Mouse (Mus musculus) lung, postnatal 0 days (tissue): ENCODE measurements around the gene Mrpl16. TPM values are rescaled to one million over a fixed set of nuclear protein-coding genes. Genes with fewer than 3 reads are reported as not detected.

Experiments
- ATAC-seq: fragments of 200-750 bp; cut with Nextera tagmentation; 2 replicates; pipeline ENCODE4 v1.8.0; 2017; ENCODE audit warnings: moderate library complexity
- DNase-seq: peaks from one replicate; pipeline ENCODE4 v3.0.0-alpha.2; 2016; ENCODE audit warnings: low spot score
- H3K27ac ChIP-seq: fragments of 300-500 bp; sonication (generic); 2 replicates; pipeline ENCODE4 v1.5.1; 2014; ENCODE audit warnings: antibody characterized with exemption, mild to moderate bottlenecking, low read length, mixed read lengths
- H3K27me3 ChIP-seq: fragments of 300-500 bp; sonication (generic); replicated peaks from 2 replicates; pipeline ENCODE4 v1.6.1; 2014; ENCODE audit warnings: low read length, mixed read lengths; ENCODE audit not compliant: insufficient read depth
- H3K36me3 ChIP-seq: fragments of 300-500 bp; sonication (generic); 2 replicates; pipeline ENCODE4 v1.6.1; 2014; ENCODE audit warnings: low read length, mixed read lengths; ENCODE audit not compliant: insufficient read depth
- H3K4me1 ChIP-seq: fragments of 300-500 bp; sonication (generic); 2 replicates; pipeline ENCODE4 v1.6.1; 2014; ENCODE audit warnings: antibody characterized with exemption, low read depth, low read length, mixed read lengths; ENCODE audit not compliant: insufficient read depth
- H3K4me2 ChIP-seq: fragments of 300-500 bp; sonication (generic); replicated peaks from 2 replicates; pipeline ENCODE4 v1.6.1; 2014; ENCODE audit warnings: low read depth, mild to moderate bottlenecking, low read length, moderate library complexity, mixed read lengths
- H3K4me3 ChIP-seq: fragments of 300-500 bp; sonication (generic); 2 replicates; pipeline ENCODE4 v1.5.1; 2014; ENCODE audit warnings: low read depth, low read length
- H3K9ac ChIP-seq: fragments of 300-500 bp; sonication (generic); replicated peaks from 2 replicates; pipeline ENCODE4 v1.6.1; 2014; ENCODE audit warnings: low read depth, mild to moderate bottlenecking
- H3K9me3 ChIP-seq: fragments of 300-500 bp; sonication (generic); 2 replicates; pipeline ENCODE4 v1.6.1; 2016; ENCODE audit warnings: low read length, mixed read lengths
- CTCF ChIP-seq: IDR thresholded peaks from 2 replicates; pipeline ENCODE4 v1.5.1; 2016; ENCODE audit warnings: antibody characterized with exemption, mild to moderate bottlenecking
- EP300 ChIP-seq: IDR thresholded peaks from 2 replicates; pipeline ENCODE4 v1.6.1; 2016; ENCODE audit warnings: antibody characterized with exemption, mild to moderate bottlenecking, control low read depth
- WGBS: fragments of 180-500 bp; shearing (Covaris S2); extraction: QIAGEN DNeasy Blood & Tissue Kit; methylation state at CpG from one replicate; pipeline ENCODE4 v1.1.7; 2014; 5-methylcytosine and 5-hydroxymethylcytosine counted together
- polyA plus RNA-seq: library from polyadenylated mRNA; unstranded; fragments of >200 nt; fragmentation: Nextera tagmentation; extraction: Ambion mirVana; gene quantifications from 2 replicates; pipeline ENCODE4 v1.2.1, GENCODE M21; 2015

The Mrpl16 gene
- polyA plus RNA-seq, 1 experiment from 2014 or later = 26.9 TPM

DNA sequence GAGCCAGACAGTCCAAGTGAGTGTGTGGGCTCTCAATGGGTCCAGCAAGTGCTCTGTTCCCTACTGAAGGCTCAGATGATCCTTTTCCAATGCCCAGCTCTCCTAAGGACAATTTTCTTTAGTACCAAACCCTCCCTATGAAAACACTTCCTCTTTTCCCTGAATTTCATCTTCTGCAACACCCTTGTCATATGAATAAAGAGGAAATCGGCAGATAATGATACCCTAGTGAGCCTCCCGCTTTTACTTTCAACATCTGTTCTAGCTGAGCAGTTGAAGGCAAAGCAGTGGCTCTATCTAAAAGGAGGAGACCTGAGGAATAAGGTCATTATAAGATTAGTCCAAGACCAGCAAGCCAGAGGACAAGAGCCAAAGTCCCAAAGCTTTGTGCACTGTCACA is 38.3 kb downstream of the Mrpl16 start:
- Histone ChIP-seq H3K27ac (no peak overlapping the region), H3K9me3 (no peaks in the 10 kb centered on the region), H3K27me3 (no peaks in the 10 kb centered on the region), H3K4me1 (peaks cover 12% of the 10 kb centered on the region; the same call in 1 of the 2 replicates), H3K36me3 (no peaks in the 10 kb centered on the region), H3K9ac (no peak overlapping the region), H3K4me3 (no peak overlapping the region), H3K4me2 (no peak overlapping the region)
- DNase-seq (no peak), ATAC-seq (no peak)
- 82% methylated on average over 2 of the region's 2 CpGs for WGBS
- TF ChIP-seq EP300 = no peak

DNA sequence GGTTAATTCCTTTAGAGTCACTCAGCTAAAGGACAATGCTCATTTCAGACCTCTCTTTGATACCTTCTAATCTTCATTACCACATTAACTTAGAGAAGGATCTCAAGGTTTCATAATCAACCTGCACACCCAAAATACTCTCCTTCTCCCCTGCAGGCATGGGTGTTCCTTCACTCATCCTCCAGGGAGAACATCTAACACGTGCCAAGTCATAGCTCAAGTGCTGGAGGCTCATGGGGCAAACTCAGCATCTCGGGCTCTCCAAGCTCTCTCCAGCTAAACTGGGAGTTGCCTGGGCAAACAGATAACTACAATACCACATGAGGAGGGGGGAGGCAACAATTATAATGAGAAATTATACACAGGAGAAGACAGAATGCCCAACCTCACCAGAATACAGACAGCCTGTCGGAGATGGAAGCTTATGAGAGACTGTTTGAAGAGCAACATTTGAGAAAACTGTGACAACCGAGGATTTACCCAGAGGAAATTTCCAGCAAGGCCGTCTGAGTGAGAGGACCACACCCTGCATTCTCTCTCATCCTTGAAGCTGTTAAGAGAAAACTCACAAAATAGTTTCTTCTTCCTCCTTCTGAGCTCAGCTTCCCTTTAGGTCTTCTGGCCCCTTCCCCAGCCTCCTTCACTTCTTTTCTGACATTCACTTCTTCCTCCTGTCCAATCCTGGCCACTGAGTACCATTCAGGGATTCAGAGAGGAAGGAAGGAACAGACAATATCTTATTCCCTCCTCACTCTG is 40.0 kb downstream of the Mrpl16 start:
- Histone ChIP-seq H3K36me3 (no peaks in the 10 kb centered on the region), H3K27me3 (no peaks in the 10 kb centered on the region), H3K9me3 (no peaks in the 10 kb centered on the region), H3K4me2 (no peak overlapping the region), H3K4me3 (no peak overlapping the region), H3K27ac (peak overlapping the region; percentile 20), H3K9ac (no peak overlapping the region), H3K4me1 (peaks cover 12% of the 10 kb centered on the region; the same call in 1 of the 2 replicates)
- peak; percentile 14 for DNase-seq
- no peak for TF ChIP-seq EP300
- no peak for TF ChIP-seq CTCF
- WGBS = 53% methylated on average over 5 of the region's 5 CpGs
- ATAC-seq = no peak

DNA sequence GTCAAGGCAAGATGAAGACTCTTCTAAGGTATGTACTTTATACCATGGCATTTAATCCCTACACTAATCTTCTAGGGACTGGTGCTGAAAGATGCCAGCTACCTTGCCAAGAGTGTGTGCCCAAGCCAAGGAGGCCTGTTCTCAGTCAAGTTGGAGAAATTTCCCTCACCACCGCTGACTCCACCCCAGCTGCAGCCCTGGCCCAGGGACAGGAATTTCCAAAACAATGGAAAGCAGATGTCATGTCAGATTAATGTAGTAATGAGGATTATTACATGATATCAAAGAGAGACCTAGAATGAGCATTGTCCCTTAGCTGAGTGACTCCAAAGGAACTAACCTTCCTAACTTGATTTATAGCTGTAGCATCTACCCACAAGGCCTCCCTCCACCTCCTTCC is 40.7 kb downstream of the Mrpl16 start:
- TF ChIP-seq CTCF = no peak
- TF ChIP-seq EP300 = no peak
- H3K27me3 ChIP-seq = no peaks in the 10 kb centered on the region
- 53% methylated on average over 1 of the region's 1 CpGs for WGBS
- no peak overlapping the region for H3K9ac ChIP-seq
- DNase-seq (peak; percentile 51), ATAC-seq (peak; percentile 65)
- H3K9me3 ChIP-seq = no peaks in the 10 kb centered on the region
- H3K4me1 ChIP-seq = peaks cover 12% of the 10 kb centered on the region; the same call in 1 of the 2 replicates
- no peaks in the 10 kb centered on the region for H3K36me3 ChIP-seq
- no peak overlapping the region for H3K4me2 ChIP-seq
- H3K27ac ChIP-seq = peak overlapping the region; percentile 54; the same call in 1 of the 2 replicates
- H3K4me3 ChIP-seq = no peak overlapping the region

DNA sequence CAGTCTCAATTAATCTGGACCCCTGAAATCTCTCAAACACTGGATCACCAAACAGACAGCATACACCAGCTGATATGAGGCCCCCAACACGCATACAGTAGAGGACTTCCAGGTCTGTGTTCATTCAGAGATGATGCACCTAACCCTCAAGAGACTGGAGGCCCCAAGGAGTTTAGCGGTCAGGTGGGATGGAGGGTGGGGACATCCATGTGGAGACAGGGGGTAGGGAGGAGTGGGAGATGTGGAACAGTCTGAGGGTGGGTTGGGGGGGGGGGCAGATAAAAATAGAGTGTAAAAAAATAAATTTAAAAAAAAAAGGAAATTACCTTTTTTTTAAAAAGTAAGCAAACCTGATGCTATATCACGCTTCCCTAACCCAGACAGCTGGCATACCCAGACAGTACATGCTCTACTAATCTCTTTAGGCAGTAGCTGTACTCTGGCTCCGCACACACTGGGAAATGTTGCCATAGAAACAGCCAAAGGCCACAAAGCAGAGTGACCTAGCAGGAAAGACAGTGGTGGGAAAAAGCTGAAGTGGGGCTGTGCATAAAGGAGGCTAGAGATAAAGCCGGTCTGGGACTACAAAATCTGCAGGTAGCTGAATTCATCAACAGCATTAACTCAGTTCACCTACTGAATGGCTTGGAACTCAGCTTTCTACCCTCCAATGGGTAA is 41.6 kb downstream of the Mrpl16 start:
- WGBS = 42% methylated on average over 5 of the region's 5 CpGs
- Histone ChIP-seq H3K4me2 (no peak overlapping the region), H3K36me3 (no peaks in the 10 kb centered on the region), H3K4me3 (no peak overlapping the region), H3K9ac (no peak overlapping the region), H3K27me3 (no peaks in the 10 kb centered on the region), H3K4me1 (peaks cover 12% of the 10 kb centered on the region; the same call in 1 of the 2 replicates), H3K27ac (no peak overlapping the region), H3K9me3 (no peaks in the 10 kb centered on the region)
- ATAC-seq (no peak), DNase-seq (peak; percentile 21)
- TF ChIP-seq EP300 = no peak
- no peak for TF ChIP-seq CTCF

DNA sequence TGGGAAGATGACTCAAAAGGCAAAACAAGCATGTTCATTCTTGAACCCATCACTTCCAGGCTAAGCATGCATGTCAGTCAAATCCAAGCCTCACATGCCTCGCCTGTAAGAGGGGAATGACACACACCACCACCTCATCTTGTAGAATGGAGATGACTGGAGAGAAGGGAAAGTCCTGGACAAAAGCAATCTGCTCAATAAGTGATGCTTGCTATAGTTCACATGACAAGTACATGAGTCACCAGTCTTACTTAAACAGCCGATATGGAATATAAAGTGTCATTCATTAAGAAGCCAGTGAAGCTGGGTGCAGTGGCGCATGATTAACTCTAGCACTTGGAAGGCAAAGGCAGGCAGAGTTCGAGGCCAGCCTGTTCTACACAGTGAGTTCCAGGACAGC is 42.9 kb downstream of the Mrpl16 start:
- Histone ChIP-seq H3K4me2 (no peak overlapping the region), H3K36me3 (no peaks in the 10 kb centered on the region), H3K9me3 (no peaks in the 10 kb centered on the region), H3K9ac (no peak overlapping the region), H3K27ac (no peak overlapping the region), H3K4me3 (no peak overlapping the region), H3K27me3 (no peaks in the 10 kb centered on the region), H3K4me1 (peaks cover 18% of the 10 kb centered on the region)
- no peak for DNase-seq
- TF ChIP-seq EP300 = no peak
- no peak for TF ChIP-seq CTCF
- no peak for ATAC-seq
- WGBS = 58% methylated on average over 4 of the region's 4 CpGs

DNA sequence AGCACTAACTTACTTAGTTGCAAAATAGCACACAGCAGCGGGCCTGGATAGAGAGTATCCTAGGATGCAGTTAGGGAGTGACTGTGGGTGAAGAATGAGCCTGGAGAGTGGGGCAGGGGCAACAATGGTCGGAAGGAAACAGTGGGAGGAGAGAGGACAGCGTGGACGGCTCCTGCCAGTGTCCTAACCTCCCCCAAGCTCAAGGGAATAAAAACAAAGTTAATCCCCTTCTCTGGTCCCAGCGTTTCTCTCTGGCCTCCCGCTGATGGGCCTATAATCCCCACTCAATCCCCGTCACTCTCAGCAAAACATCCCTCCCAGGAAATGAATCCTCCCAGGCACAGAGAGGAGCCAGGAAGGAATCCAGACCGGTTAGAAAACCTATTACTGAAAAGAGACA is 43.5 kb downstream of the Mrpl16 start:
- peak; percentile 45 for DNase-seq
- Histone ChIP-seq H3K27me3 (no peaks in the 10 kb centered on the region), H3K27ac (peak overlapping the region; percentile 78)

More for the DNA sequence above, 43.5 kb downstream of the Mrpl16 start:
- H3K4me3 ChIP-seq = no peak overlapping the region
- H3K4me2 ChIP-seq = no peak overlapping the region
- H3K4me1 ChIP-seq = peaks cover 18% of the 10 kb centered on the region
- H3K9me3 ChIP-seq = no peaks in the 10 kb centered on the region
- ATAC-seq = peak; percentile 73
- WGBS = 15% methylated on average over 8 of the region's 8 CpGs
- no peak overlapping the region for H3K9ac ChIP-seq
- no peak for TF ChIP-seq CTCF
- peak; percentile 11; the same call in 1 of the 2 replicates for TF ChIP-seq EP300
- H3K36me3 ChIP-seq = no peaks in the 10 kb centered on the region
